Mouse (Mus musculus): ENCODE results near the gene Gm7271.

The Gm7271 gene

GRCm38 (mm10) chr5:76483811-76484210 is at the start of gene Gm7271:
Gm7271 (plus strand) TSS chr5:76484040.
- no peak for DNase-seq (ENCODE audit: low spot score)

DNA sequence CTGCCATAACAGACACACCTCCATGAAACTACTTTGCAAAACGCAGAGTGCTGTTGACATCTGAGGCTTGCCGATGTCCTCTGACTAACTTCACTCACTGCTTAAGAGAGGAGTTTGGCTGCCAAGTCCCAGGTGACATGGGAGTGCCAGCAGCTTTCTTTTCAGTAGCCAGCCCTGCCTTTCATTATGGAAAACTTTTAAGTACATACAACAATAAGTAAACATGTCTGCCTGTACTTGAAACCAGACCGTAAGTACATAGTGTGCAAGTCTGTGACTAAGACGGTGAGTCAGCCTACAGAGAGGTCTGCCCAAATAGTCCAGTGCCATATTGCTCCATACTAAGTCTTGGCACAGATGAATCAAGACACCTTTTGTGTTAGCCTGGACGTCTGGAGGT is 46.7 kb upstream of the Gm7271 start:
- no peak for DNase-seq (ENCODE audit: low spot score)

- DNase-seq (ENCODE audit: low spot score), result no peak
Measured at GRCm38 (mm10) chr5:76437696-76438095, 46.1 kb upstream of the Gm7271 start.

GRCm38 (mm10) chr5:76441431-76441830 is 42.4 kb upstream of the Gm7271 start:
- no peak for DNase-seq (ENCODE audit: low spot score)

GRCm38 (mm10) chr5:76474931-76475330 is 8.9 kb upstream of the Gm7271 start:
- DNase-seq (ENCODE audit: low spot score), result no peak

GRCm38 (mm10) chr5:76476873-76477272 is 7.0 kb upstream of the Gm7271 start:
- DNase-seq (ENCODE audit: low spot score), result no peak

DNA sequence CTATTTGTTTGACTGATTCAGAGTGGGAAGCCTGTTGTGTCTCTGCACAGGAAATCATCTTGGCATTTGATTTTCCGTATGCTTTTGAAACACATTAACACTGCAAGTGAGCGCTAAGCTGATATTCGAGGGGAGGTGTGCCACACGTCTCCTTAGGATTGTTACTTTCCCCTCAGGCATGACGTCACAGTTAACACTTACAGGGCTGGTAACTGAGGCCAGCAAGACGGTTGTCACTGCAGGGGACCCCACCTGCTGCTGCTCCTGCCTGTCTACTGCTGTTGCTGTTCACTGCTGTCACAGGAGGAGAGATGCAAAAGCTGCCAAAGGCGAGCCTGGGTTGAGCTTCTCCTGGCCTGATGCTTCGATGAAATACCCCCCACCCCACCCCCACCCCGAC is 6.1 kb upstream of the Gm7271 start:
- DNase-seq (ENCODE audit: low spot score), result no peak

- DNase-seq (ENCODE audit: low spot score), result no peak
Measured at GRCm38 (mm10) chr5:76495126-76495525, 11.3 kb downstream of the Gm7271 start.

DNA sequence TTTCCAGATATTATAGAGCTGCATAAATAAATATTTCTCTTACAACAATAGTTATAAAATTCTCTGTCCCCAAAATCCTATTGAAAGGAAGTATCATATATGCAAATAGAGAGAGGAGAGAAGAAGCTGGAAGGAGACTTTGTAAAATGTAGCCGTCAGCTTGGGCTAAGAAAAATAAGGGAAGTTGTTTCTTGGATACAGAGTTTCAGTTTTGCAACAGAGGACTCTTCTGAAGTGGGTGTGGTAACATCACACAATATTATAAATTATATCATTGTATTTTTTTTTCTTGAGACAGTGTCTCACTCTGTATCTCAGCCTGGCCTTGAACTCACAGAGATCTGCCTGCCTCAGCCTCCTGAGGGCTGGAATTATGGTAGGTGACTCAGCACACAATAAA is 38.6 kb downstream of the Gm7271 start:
- DNase-seq (ENCODE audit: low spot score), result no peak

DNA sequence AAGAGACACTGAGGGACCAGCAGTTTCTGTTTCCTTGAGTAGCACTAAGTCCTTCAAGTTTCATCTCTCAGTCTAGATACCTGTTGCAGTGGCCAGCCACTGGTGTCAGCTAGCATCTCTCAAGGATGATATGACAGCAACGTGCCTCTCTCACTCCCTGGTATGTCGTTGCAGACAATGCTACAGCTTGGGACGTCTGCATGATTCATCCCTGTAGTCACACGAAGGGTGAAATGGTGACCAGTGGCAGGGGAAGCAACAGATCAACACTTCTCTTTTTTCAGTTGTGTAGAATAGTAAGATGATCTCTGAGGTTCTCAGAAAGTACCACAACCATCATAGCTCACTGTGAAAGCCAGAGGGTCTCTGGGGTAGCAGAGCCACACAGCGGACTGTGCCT is 40.8 kb downstream of the Gm7271 start:
- DNase-seq (ENCODE audit: low spot score), result no peak

- no peak for DNase-seq (ENCODE audit: low spot score)
Measured at GRCm38 (mm10) chr5:76525066-76525465, 41.2 kb downstream of the Gm7271 start.

- no peak for DNase-seq (ENCODE audit: low spot score)
Measured at GRCm38 (mm10) chr5:76525829-76526228, 42.0 kb downstream of the Gm7271 start.

GRCm38 (mm10) chr5:76529040-76529703 is 45.3 kb downstream of the Gm7271 start, which contains the start of gene Exoc1:
Exoc1 (plus strand) TSS chr5:76529311.
- DNase-seq (ENCODE audit: low spot score), result peak; percentile 92

- DNase-seq (ENCODE audit: low spot score), result no peak
Measured at GRCm38 (mm10) chr5:76529704-76530066, 45.8 kb downstream of the Gm7271 start.

- DNase-seq (ENCODE audit: low spot score), result no peak
Measured at GRCm38 (mm10) chr5:76533186-76533585, 49.3 kb downstream of the Gm7271 start.

DNA sequence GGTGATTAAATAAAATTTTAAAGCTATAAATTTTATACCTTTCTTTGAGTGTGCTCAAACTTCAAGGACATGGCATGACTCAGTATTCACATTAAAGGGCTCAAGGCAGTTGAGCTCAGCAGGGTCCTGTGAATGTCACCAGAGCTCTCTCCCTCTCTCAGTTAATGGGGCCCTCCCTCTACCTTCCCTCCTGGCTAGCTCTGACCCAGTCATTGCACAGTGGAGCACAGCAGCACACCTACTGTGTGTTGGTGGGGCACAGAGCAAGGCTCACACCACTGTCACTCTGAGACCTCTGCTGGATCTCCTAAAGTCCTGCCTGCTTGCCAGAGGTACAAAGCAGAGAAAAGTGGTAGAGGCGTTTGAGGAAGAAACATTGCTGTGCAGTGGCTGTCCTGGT is 52.4 kb downstream of the Gm7271 start:
- no peak for DNase-seq (ENCODE audit: low spot score)

GRCm38 (mm10) chr5:76537578-76537977 is 53.7 kb downstream of the Gm7271 start:
- DNase-seq (ENCODE audit: low spot score), result no peak

DNA sequence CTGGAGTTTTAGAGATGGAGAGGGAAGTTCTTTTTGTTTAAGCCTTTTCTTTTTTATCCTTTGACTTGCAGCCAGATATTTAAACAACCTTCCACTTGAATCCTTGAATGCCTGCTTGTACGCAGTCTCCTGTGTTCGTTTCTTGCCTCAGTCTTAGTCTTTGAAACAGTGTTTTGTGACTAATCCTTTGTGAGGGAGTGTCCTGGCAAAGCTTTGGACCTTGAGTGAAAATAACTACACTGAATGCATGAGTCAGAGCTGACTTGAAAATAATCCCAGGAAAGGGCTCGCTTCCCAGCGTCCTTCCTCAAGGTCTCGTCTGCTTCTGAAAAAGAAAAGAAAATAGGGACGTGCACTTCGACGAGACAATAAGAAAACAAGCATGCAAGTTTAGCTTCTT is 56.3 kb downstream of the Gm7271 start:
- DNase-seq (ENCODE audit: low spot score), result peak; percentile 41

- DNase-seq (ENCODE audit: low spot score), result no peak
Measured at GRCm38 (mm10) chr5:76540842-76541241, 57.0 kb downstream of the Gm7271 start.

GRCm38 (mm10) chr5:76543200-76543599 is 59.4 kb downstream of the Gm7271 start:
- no peak for DNase-seq (ENCODE audit: low spot score)

DNA sequence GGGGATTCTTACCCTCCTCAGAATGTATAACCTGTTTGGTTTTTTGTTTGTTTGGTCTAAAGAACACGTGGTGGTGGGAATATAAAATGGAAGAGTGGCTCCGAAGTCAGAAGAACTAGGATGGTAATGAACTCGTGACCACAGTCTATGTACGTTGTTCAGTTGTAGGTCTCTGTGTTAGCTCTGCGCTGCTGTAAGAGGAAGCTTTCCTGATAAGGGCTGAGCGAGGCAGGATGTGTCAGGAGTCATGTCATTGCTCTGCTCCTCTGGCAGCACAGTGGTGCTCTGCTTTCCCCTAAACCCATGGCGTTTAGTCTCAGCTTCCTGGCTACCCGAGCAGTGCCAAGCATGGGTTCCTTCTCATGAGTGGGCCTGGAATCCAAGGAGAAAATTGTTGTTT is 66.6 kb downstream of the Gm7271 start:
- DNase-seq (ENCODE audit: low spot score), result no peak

- peak; percentile 21 for DNase-seq (ENCODE audit: low spot score)
Measured at GRCm38 (mm10) chr5:76565321-76565720, 81.5 kb downstream of the Gm7271 start.
